Mouse (Mus musculus) megakaryocyte-erythroid progenitor cell, adult 5-6 weeks (primary cell): ENCODE data around the gene Wdr25. TPM values are rescaled to one million over a fixed set of nuclear protein-coding genes. Genes with fewer than 3 reads are reported as not detected.

Experiments used
- ATAC-seq: replicated peaks from 2 replicates; pipeline ENCODE4 v1.8.0; 2016; ENCODE audit warnings: mild to moderate bottlenecking, inconsistent platforms; ENCODE audit not compliant: severe bottlenecking, poor library complexity, low FRiP score, low TSS enrichment
- total RNA-seq, 2 experiments: library from RNA; stranded (forward) in 1 of 2; stranded (reverse) in 1 of 2; fragments of 200-1000, 215-1000 nt in 1 of 2; fragments of >200 nt in 1 of 2; fragmentation: Nextera tagmentation in 1 of 2; gene quantifications; 2 replicates each; pipeline ENCODE4 v1.2.3; 2014 to 2017

The Wdr25 gene
- total RNA-seq, 2 experiments from 2014 or later = 3.0 to 9.4 TPM

DNA sequence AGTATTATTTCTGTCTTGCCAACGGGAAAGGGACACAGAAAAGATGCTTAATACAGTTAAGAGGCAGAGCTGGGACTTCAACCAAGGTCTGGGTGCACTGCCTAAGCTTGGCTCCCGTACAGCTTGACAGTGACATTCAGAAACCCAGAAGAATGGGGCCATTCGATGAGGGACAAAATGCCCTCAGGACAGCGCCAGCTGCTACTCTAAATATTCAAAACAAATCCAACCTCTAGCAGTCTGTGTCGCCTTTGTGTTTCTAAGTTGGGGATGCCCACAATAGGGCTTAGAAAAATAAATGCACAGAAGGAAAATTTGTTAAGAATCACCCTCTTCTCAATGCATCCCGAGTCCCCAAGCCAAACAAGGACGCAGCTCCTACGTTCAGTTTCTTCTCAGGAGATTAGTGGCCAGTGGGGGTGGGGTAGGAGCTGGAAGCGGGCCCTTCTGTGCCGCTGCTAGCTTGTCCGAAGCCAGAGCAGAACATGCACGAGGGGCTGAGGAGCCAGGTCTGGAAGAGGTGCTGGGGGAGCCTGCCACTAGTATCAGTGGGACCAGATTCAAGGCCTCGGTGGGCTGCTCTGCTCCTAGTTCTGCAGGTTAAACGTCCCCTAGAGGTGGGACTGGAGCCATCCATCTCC is 144.9 kb downstream of the Wdr25 start:
- no peak for ATAC-seq

DNA sequence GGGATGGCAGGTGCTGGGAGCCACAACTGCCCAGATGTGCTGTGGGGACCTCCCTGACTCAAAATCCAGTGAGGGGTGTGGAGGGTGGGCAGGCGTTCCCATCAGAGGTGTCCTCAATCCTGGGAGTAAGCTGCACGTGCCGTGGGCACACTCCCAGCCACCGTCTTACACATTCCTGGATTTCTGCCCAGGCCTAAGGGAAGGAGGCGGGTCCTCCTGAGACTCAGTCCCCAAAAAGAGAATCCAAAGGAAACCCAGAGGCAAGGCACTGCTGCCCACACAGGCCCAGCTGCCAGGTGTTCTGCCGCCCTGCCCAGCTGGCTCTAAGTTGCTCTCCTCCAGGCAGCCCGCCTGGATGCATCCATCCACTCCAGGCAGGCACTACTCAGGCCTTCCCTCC is 145.9 kb downstream of the Wdr25 start:
- no peak for ATAC-seq

GRCm38 (mm10) chr12:109044497-109044896 is 151.1 kb downstream of the Wdr25 start:
- ATAC-seq = no peak

- ATAC-seq = no peak
These were observed 152.2 kb downstream of the Wdr25 start for GRCm38 (mm10) chr12:109045581-109045980.

DNA sequence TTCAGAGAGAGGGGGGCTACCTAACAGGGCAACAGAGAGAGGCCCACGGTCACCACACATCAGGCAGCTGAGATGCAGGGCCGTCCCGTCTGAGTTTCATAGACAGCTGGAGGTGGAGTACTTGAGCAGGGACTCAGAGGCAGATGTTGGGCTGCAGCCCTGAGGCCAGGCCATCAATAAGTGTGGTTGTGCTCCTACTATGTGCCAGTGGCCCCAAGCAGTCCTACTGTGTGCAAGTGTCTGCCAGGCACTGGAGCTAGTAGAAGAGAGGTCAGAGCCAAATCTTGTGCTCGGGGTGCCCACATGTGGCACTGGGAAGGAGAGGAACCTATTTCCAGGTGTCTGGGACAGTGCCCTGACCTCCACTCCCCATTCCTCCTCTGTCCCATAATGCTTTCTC is 156.5 kb downstream of the Wdr25 start:
- no peak for ATAC-seq

DNA sequence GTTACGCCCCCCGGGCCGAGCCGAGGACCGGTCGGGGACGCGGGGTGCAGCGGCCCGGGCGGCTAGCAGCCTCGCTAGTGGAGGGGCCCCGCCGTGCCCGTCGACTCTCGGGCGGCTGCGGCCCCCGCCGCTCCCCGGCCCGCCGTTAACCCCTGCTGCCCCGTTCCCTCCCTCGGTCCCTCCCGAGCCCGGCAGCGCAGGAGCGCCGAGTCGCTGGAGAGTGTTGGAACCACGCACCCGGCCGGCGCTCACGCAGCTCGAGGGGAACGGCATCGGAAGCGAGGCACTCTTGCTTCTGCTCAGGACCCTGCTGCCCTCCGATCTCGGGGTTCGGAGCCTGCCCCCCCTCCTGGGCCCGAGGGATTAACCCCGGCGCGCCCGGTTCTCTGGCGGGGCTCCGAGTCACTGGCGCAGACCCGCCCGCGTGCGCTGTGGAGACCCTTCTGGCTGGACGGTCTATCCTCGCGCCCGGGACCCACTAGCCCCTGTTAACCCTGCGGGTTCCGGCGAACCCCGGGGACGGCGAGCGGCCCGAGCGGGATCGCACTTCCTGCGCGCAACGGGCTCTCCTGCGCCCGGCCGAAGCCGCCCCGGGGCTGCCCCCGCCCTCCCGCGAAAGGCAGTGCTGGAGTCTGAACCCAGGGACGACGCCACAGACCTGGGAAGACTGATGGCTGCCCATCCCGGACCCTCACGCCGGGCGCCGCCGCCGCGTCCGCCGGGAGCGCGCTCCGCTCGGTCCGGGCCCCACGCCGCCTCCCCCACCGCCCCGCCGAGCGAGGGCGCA is 159.8 kb downstream of the Wdr25 start:
- no peak for ATAC-seq

- no peak for ATAC-seq
These were observed 164.3 kb downstream of the Wdr25 start for GRCm38 (mm10) chr12:109057736-109058135.

DNA sequence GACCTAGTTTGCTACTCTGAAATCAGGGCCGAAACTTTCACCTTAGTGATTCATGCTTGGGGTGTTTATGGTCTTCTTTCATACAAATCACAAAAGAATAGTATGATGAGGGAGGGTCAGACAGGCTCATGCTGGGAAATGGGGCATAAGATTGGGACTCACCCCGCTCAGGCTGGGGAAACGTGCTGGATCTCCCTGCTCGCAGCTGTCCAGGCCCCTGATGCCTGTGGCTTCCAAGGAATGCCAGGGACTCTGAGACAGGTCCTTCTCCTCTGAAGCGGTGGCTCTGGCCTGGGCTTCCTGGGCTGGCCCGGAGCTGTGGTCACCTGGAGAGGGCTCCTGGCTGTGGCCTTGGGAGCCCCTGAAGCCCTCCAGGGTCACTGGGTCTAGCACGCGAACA is 165.2 kb downstream of the Wdr25 start:
- ATAC-seq = no peak

GRCm38 (mm10) chr12:109067561-109068135 is 174.2 kb downstream of the Wdr25 start:
- ATAC-seq = peak; percentile 45; the same call in 1 of the 2 replicates

DNA sequence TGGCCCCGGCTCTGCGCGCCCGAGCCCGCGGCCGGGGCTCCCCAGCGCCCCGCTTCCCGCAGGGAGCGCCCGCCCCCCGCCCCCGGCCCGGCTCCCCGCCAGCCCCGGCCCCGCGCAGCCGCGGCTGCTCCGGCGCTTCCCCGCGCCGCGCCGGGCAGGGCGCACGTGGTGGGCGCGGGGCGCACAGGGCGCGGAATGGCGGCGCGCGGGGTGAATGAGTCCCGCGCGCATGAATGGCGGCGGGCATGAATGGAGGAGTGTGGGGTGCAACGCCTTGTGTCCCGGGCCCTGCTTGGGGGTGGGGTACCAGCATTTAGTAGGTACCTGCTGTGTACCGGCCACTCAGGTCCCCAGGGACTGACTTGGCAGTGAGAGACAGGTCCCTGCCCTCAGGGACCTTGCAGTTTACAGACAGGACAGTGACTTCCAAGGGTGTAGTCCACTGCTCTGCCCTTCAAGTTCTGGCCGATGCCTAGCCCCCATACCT is 174.8 kb downstream of the Wdr25 start, which contains the start of gene Begain:
Gene Begain (minus strand): TSS at position 51 of the 487 bp plus-strand sequence.
- ATAC-seq = no peak

GRCm38 (mm10) chr12:109068738-109069137 is 175.3 kb downstream of the Wdr25 start:
- ATAC-seq = no peak

DNA sequence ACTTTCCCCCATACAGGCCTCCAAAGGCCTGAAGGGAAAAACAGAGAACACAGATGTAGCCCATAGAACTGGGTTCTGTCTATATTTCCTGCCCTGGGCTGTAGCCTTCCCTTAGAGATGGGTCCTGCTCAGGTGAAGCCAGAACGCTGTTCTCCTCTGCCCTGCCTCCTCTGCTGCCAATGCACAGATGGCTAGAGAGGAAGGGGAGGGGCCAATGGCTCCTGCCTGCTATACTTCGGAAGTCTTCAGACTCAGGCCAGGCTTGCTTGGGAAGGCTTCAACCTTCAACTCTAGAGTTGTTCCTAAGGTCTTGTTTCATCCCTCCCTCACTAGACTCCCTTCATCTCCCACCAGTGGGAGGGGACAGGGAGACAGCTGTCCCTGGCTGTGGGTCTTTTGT is 176.3 kb downstream of the Wdr25 start:
- ATAC-seq = no peak

GRCm38 (mm10) chr12:109071248-109071647 is 177.8 kb downstream of the Wdr25 start:
- ATAC-seq = no peak

DNA sequence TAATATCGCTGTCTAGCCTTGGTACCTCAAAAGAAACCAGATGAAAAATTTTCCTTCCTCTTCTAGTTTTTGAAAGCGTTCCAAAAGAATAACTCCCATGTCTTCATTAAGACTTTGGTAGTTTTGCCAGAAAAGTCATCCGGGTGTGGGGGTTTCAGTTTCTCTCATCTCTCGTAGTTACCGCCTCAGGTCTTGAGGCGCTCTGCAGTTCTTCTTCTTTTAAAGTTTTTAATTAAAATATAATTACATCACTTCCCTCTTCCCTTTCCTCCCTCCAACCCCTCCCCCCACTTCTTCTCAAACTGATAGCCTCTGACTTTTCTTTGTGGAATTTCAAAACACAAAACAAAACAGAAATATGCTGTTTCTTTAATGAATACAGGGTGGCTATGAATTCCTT is 180.7 kb downstream of the Wdr25 start:
- no peak for ATAC-seq

GRCm38 (mm10) chr12:109074777-109075285 is 181.4 kb downstream of the Wdr25 start:
- ATAC-seq = no peak

DNA sequence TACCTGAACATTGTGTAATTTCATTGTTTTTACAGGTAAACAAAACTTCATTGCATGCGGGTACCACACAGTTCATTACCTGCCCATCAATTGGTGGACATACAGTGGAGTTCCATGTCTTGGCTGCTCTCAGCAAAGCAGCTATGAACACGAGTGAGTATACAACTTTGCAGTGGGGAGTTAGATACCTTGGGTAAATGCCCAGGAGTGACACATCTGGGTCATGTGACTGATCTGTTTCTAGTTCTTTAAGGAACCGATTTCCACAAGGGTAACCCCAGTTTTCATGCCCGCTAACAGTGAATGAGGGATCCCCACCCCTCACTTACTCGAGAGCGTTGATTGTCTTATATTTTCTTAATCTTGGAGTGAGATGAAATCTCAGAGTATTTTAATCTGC is 183.6 kb downstream of the Wdr25 start:
- ATAC-seq = no peak
